Mouse (Mus musculus) G1E (cell line): ENCODE results near the gene Dctn3. TPM values are rescaled to one million over a fixed set of nuclear protein-coding genes. Genes with fewer than 3 reads are reported as not detected.

ENCODE experiments used
- ATAC-seq: 2 replicates; pipeline ENCODE4 v1.8.0; 2016; ENCODE audit warnings: mild to moderate bottlenecking; ENCODE audit not compliant: insufficient number of reproducible peaks, poor library complexity, low FRiP score, severe bottlenecking; ENCODE audit errors: extremely low read depth
- DNase-seq: peaks from one replicate; pipeline ENCODE4 v3.0.0; 2012; ENCODE audit warnings: low spot score
- H3K27me3 ChIP-seq: 2 replicates; pipeline ENCODE4 v1.6.1; 2012; ENCODE audit warnings: mild to moderate bottlenecking, low read length, inconsistent platforms; ENCODE audit not compliant: insufficient read depth
- H3K36me3 ChIP-seq: replicated peaks from 2 replicates; pipeline ENCODE3; 2012; ENCODE audit warnings: mild to moderate bottlenecking, inconsistent platforms
- H3K4me1 ChIP-seq: 2 replicates; pipeline ENCODE4 v1.6.1; 2012; ENCODE audit warnings: low read depth, low read length, inconsistent platforms, mixed read lengths; ENCODE audit not compliant: insufficient read depth
- H3K4me3 ChIP-seq: 2 replicates; pipeline ENCODE4 v1.5.1; 2012; ENCODE audit warnings: low read depth, mild to moderate bottlenecking, inconsistent platforms, low read length, moderate library complexity, mixed read lengths
- H3K9me3 ChIP-seq: replicated peaks from 2 replicates; pipeline ENCODE4 v1.6.1; 2012; ENCODE audit warnings: inconsistent platforms
- CTCF ChIP-seq: IDR thresholded peaks from 2 replicates; pipeline ENCODE4 v1.5.1; 2012; ENCODE audit warnings: low read depth, low read length, inconsistent platforms, mixed read lengths
- GATA1 ChIP-seq: IDR thresholded peaks from 2 replicates; pipeline ENCODE4 v1.6.1; 2012; ENCODE audit warnings: borderline replicate concordance, low read length, inconsistent platforms, mixed read lengths
- GATA2 ChIP-seq: IDR thresholded peaks from 2 replicates; pipeline ENCODE4 v1.6.1; 2012; ENCODE audit warnings: low read depth, low read length, inconsistent platforms, borderline replicate concordance
- POLR2AphosphoS5 ChIP-seq: IDR thresholded peaks from 2 replicates; pipeline ENCODE4 v1.6.1; 2012; ENCODE audit warnings: low read depth, low read length, inconsistent platforms; ENCODE audit not compliant: insufficient replicate concordance
- TAL1 ChIP-seq: conservative IDR thresholded peaks from 2 replicates; pipeline ENCODE4 v1.6.1; 2012; ENCODE audit warnings: low read depth, low read length, inconsistent platforms, mixed read lengths
- polyA plus RNA-seq: library from polyadenylated mRNA; stranded (reverse); fragments of >175 nt; gene quantifications from 2 replicates; pipeline ENCODE4 v1.2.3, GENCODE M21; 2012
- total RNA-seq, 2 experiments: library from RNA; stranded (forward) in 1 of 2; stranded (reverse) in 1 of 2; fragments of 200-1000 nt in 1 of 2; fragments of >200 nt in 1 of 2; fragmentation: Nextera tagmentation in 1 of 2; gene quantifications; 2 replicates each; pipeline ENCODE4 v1.2.3; 2014 to 2017

Dctn3 gene
- total and polyA plus RNA-seq, 3 experiments: 95.3 to 187 (median 178) TPM

- no peak for DNase-seq
- Histone ChIP-seq H3K4me1 (no peaks in the 10 kb centered on the region), H3K9me3 (no peaks in the 10 kb centered on the region), H3K4me3 (no peak overlapping the region), H3K27me3 (peaks cover 9% of the 10 kb centered on the region; the same call in 1 of the 2 replicates), H3K36me3 (no peaks in the 10 kb centered on the region)
- TF ChIP-seq CTCF (no peak), GATA2 (no peak), POLR2AphosphoS5 (no peak), GATA1 (no peak), TAL1 (no peak)
- ATAC-seq: no peak
Observed at GRCm38 (mm10) chr4:41682789-41683188, 40.2 kb downstream of the Dctn3 start.

- TF ChIP-seq CTCF: no peak
- TF ChIP-seq GATA2: no peak
- no peak for TF ChIP-seq TAL1
- TF ChIP-seq POLR2AphosphoS5: no peak
- TF ChIP-seq GATA1: no peak
- ATAC-seq: no peak
- H3K4me1 ChIP-seq: no peaks in the 10 kb centered on the region
- H3K36me3 ChIP-seq: no peaks in the 10 kb centered on the region
- no peak for DNase-seq
- H3K4me3 ChIP-seq: no peak overlapping the region
- H3K9me3 ChIP-seq: no peaks in the 10 kb centered on the region
- H3K27me3 ChIP-seq: peaks cover 14% of the 10 kb centered on the region
Observed at GRCm38 (mm10) chr4:41681947-41682346, 41.0 kb downstream of the Dctn3 start.

- H3K27me3 ChIP-seq: peaks cover 17% of the 10 kb centered on the region
Observed at GRCm38 (mm10) chr4:41681176-41681575, 41.8 kb downstream of the Dctn3 start.

GRCm38 (mm10) chr4:41679291-41679690 is 43.7 kb downstream of the Dctn3 start:
- no peak overlapping the region for H3K4me3 ChIP-seq
- H3K36me3 ChIP-seq: no peaks in the 10 kb centered on the region
- H3K4me1 ChIP-seq: no peaks in the 10 kb centered on the region
- ATAC-seq (no peak), DNase-seq (no peak)
- H3K27me3 ChIP-seq: peaks cover 17% of the 10 kb centered on the region
- no peaks in the 10 kb centered on the region for H3K9me3 ChIP-seq
- TF ChIP-seq GATA1: no peak
- no peak for TF ChIP-seq TAL1
- no peak for TF ChIP-seq POLR2AphosphoS5
- TF ChIP-seq CTCF: no peak
- TF ChIP-seq GATA2: no peak

More at GRCm38 (mm10) chr4:41681176-41681575, 41.8 kb downstream of the Dctn3 start:
- Histone ChIP-seq H3K9me3 (no peaks in the 10 kb centered on the region), H3K4me3 (no peak overlapping the region), H3K36me3 (no peaks in the 10 kb centered on the region), H3K4me1 (no peaks in the 10 kb centered on the region)
- TF ChIP-seq CTCF (no peak), GATA2 (no peak), POLR2AphosphoS5 (no peak), TAL1 (no peak), GATA1 (no peak)
- ATAC-seq (no peak), DNase-seq (no peak)

- H3K27me3 ChIP-seq: peaks cover 17% of the 10 kb centered on the region
- ATAC-seq (no peak), DNase-seq (no peak)
- no peaks in the 10 kb centered on the region for H3K36me3 ChIP-seq
- H3K9me3 ChIP-seq: no peaks in the 10 kb centered on the region
- H3K4me3 ChIP-seq: no peak overlapping the region
- TF ChIP-seq POLR2AphosphoS5: no peak
- TF ChIP-seq GATA2: no peak
- TF ChIP-seq TAL1: no peak
- no peak for TF ChIP-seq CTCF
- TF ChIP-seq GATA1: no peak
- H3K4me1 ChIP-seq: no peaks in the 10 kb centered on the region
Observed at GRCm38 (mm10) chr4:41678863-41679262, 44.1 kb downstream of the Dctn3 start.

GRCm38 (mm10) chr4:41677006-41677629 is 45.9 kb downstream of the Dctn3 start:
- no peak for DNase-seq
- peaks cover 13% of the 10 kb centered on the region for H3K27me3 ChIP-seq

More at GRCm38 (mm10) chr4:41677006-41677629, 45.9 kb downstream of the Dctn3 start:
- H3K9me3 ChIP-seq: no peaks in the 10 kb centered on the region
- no peak for ATAC-seq
- H3K4me1 ChIP-seq: no peaks in the 10 kb centered on the region
- no peaks in the 10 kb centered on the region for H3K36me3 ChIP-seq
- TF ChIP-seq TAL1 (no peak), POLR2AphosphoS5 (no peak), GATA1 (no peak), GATA2 (no peak), CTCF (no peak)
- H3K4me3 ChIP-seq: no peak overlapping the region
